Mouse (Mus musculus): ENCODE data around the gene Asphd1. TPM values are rescaled to one million over a fixed set of nuclear protein-coding genes. Genes with fewer than 3 reads are reported as not detected.
"Not testable (repeated sequence)": the region's sequence is repeated elsewhere in the genome, so short reads cannot be mapped to it uniquely, and the experiment has no call there.

Gene Asphd1
- total and polyA plus RNA-seq, 2 experiments from 2014 or later: 15.9 to 58.1 TPM

- Histone ChIP-seq H3K36me3 (ENCODE audit: insufficient read depth, low read length) (no peaks in the 10 kb centered on the region), H3K4me1 (ENCODE audit: insufficient read depth, low read length) (0 out of 2 replicates have a peak, but pooled peaks cover 3% of the 10 kb centered on the region), H3K9me3 (ENCODE audit: low read length) (no peaks in the 10 kb centered on the region), H3K9ac (replicated peaks; ENCODE audit: low read length) (no peak overlapping the region), H3K4me3 (ENCODE audit: low read length) (no peak overlapping the region), H3K27ac (no peak overlapping the region), H3K4me2 (ENCODE audit: low read depth, low read length) (no peak overlapping the region), H3K27me3 (ENCODE audit: insufficient read depth, low read length) (no peaks in the 10 kb centered on the region)
- no peak for TF ChIP-seq CTCF (IDR thresholded peaks at IDR 0.05; ENCODE audit: low read depth)
- 86% methylated on average over 2 of the region's 2 CpGs for WGBS
- DNase-seq (ENCODE audit: low spot score) (no peak), ATAC-seq (no peak)
Measured at GRCm38 (mm10) chr7:126921563-126921962, 27.8 kb downstream of the Asphd1 start.

GRCm38 (mm10) chr7:126919973-126920372 is 29.4 kb downstream of the Asphd1 start:
- 74% methylated on average over 4 of the region's 4 CpGs for WGBS

DNA sequence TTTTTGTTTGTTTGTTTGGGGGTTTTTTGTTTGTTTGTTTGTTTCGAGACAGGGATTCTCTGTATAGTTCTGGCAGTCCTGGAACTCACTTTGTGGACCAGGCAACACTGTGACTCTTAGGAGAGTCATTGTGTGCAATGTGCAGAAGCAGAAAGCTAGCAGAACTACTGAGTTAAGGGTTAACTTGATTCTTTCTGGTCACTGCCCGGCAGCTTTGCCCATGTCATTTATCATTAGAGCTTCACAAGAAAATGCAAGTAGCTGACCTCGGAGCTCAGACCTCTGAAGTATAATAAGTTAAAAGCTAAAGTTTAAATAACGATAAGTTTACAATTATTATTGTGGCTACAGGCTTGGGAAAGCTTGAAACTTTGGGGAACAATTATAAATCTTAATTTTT is 31.0 kb downstream of the Asphd1 start:
- DNase-seq (ENCODE audit: low spot score); H3K9me3 ChIP-seq (ENCODE audit: low read length); H3K27me3 ChIP-seq (ENCODE audit: insufficient read depth, low read length); H3K4me2 ChIP-seq (ENCODE audit: low read depth, low read length); H3K27ac ChIP-seq; H3K4me3 ChIP-seq (ENCODE audit: low read length); ATAC-seq; H3K9ac ChIP-seq (replicated peaks; ENCODE audit: low read length); H3K4me1 ChIP-seq (ENCODE audit: insufficient read depth, low read length); H3K36me3 ChIP-seq (ENCODE audit: insufficient read depth, low read length): not testable (repeated sequence)
- WGBS: 30% methylated on average over 4 of the region's 4 CpGs

More at GRCm38 (mm10) chr7:126919973-126920372, 29.4 kb downstream of the Asphd1 start:
- no peaks in the 10 kb centered on the region for H3K9me3 ChIP-seq (ENCODE audit: low read length)
- H3K4me1 ChIP-seq (ENCODE audit: insufficient read depth, low read length): 0 out of 2 replicates have a peak, but pooled peaks cover 3% of the 10 kb centered on the region
- no peak overlapping the region for H3K4me2 ChIP-seq (ENCODE audit: low read depth, low read length)
- no peak overlapping the region for H3K4me3 ChIP-seq (ENCODE audit: low read length)
- DNase-seq (ENCODE audit: low spot score) (no peak), ATAC-seq (no peak)
- H3K27ac ChIP-seq: no peak overlapping the region
- no peak for TF ChIP-seq CTCF (IDR thresholded peaks at IDR 0.05; ENCODE audit: low read depth)
- no peak overlapping the region for H3K9ac ChIP-seq (replicated peaks; ENCODE audit: low read length)
- H3K36me3 ChIP-seq (ENCODE audit: insufficient read depth, low read length): no peaks in the 10 kb centered on the region
- H3K27me3 ChIP-seq (ENCODE audit: insufficient read depth, low read length): no peaks in the 10 kb centered on the region

DNA sequence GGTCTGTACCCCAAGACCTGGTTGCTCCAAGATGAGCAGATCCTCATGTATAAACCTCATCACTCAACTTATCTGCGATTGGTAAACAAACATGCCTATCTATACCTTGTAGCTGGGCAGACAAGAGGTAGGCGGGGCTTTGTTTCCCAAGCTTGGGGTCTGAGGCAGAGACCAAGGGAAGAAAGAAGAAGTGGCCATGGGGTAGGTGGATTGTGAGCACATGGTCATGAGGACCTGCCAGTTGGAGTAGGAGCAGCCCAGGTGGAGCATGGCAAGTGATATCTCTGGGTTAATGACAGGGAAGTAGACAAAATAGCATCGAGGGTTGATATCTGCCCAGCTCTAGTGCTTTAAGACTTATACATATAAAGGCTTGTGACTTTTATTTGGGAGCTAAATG is 34.5 kb downstream of the Asphd1 start:
- DNase-seq (ENCODE audit: low spot score): no peak
- WGBS: 91% methylated on average over 3 of the region's 3 CpGs
- H3K4me3 ChIP-seq (ENCODE audit: low read length): no peak overlapping the region

GRCm38 (mm10) chr7:126905590-126905989 is 43.8 kb downstream of the Asphd1 start:
- Histone ChIP-seq H3K4me3 (ENCODE audit: low read length) (no peak overlapping the region), H3K4me1 (ENCODE audit: insufficient read depth, low read length) (no peaks in the 10 kb centered on the region)
- WGBS: 74% methylated on average over 3 of the region's 3 CpGs

More for the DNA sequence above, 34.5 kb downstream of the Asphd1 start:
- H3K27me3 ChIP-seq (ENCODE audit: insufficient read depth, low read length): no peaks in the 10 kb centered on the region
- H3K9me3 ChIP-seq (ENCODE audit: low read length): no peaks in the 10 kb centered on the region
- no peak overlapping the region for H3K9ac ChIP-seq (replicated peaks; ENCODE audit: low read length)
- no peaks in the 10 kb centered on the region for H3K36me3 ChIP-seq (ENCODE audit: insufficient read depth, low read length)
- no peak overlapping the region for H3K4me2 ChIP-seq (ENCODE audit: low read depth, low read length)
- no peak overlapping the region for H3K27ac ChIP-seq
- no peak for ATAC-seq
- no peaks in the 10 kb centered on the region for H3K4me1 ChIP-seq (ENCODE audit: insufficient read depth, low read length)
- no peak for TF ChIP-seq CTCF (IDR thresholded peaks at IDR 0.05; ENCODE audit: low read depth)

DNA sequence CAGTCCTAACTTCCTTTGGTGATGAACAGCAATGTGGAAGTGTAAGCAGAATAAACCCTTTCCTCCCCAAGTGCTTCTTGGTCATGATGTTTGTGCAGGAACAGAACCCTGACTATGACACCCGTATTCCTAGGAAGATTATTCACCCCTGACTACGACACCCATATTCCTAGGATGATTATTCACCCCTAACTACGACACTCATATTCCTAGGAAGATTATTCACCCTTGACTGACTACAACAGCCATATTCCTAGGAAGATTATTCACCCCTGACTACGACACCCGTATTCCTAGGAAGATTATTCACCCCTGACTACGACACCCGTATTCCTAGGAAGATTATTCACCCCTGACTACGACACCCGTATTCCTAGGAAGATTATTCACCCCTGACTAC is 49.6 kb downstream of the Asphd1 start:
- not testable (repeated sequence) for H3K27me3 ChIP-seq (ENCODE audit: insufficient read depth, low read length); H3K4me2 ChIP-seq (ENCODE audit: low read depth, low read length); H3K9ac ChIP-seq (replicated peaks; ENCODE audit: low read length); H3K27ac ChIP-seq; H3K36me3 ChIP-seq (ENCODE audit: insufficient read depth, low read length); H3K4me3 ChIP-seq (ENCODE audit: low read length); ATAC-seq; H3K9me3 ChIP-seq (ENCODE audit: low read length); H3K4me1 ChIP-seq (ENCODE audit: insufficient read depth, low read length); DNase-seq (ENCODE audit: low spot score)
- WGBS: 92% methylated on average over 7 of the region's 9 CpGs

More at GRCm38 (mm10) chr7:126905590-126905989, 43.8 kb downstream of the Asphd1 start:
- Histone ChIP-seq H3K9ac (replicated peaks; ENCODE audit: low read length) (no peak overlapping the region), H3K27ac (no peak overlapping the region), H3K9me3 (ENCODE audit: low read length) (no peaks in the 10 kb centered on the region), H3K27me3 (ENCODE audit: insufficient read depth, low read length) (no peaks in the 10 kb centered on the region), H3K36me3 (ENCODE audit: insufficient read depth, low read length) (no peaks in the 10 kb centered on the region), H3K4me2 (ENCODE audit: low read depth, low read length) (no peak overlapping the region)
- ATAC-seq (no peak), DNase-seq (ENCODE audit: low spot score) (no peak)
- TF ChIP-seq CTCF (IDR thresholded peaks at IDR 0.05; ENCODE audit: low read depth): no peak

DNA sequence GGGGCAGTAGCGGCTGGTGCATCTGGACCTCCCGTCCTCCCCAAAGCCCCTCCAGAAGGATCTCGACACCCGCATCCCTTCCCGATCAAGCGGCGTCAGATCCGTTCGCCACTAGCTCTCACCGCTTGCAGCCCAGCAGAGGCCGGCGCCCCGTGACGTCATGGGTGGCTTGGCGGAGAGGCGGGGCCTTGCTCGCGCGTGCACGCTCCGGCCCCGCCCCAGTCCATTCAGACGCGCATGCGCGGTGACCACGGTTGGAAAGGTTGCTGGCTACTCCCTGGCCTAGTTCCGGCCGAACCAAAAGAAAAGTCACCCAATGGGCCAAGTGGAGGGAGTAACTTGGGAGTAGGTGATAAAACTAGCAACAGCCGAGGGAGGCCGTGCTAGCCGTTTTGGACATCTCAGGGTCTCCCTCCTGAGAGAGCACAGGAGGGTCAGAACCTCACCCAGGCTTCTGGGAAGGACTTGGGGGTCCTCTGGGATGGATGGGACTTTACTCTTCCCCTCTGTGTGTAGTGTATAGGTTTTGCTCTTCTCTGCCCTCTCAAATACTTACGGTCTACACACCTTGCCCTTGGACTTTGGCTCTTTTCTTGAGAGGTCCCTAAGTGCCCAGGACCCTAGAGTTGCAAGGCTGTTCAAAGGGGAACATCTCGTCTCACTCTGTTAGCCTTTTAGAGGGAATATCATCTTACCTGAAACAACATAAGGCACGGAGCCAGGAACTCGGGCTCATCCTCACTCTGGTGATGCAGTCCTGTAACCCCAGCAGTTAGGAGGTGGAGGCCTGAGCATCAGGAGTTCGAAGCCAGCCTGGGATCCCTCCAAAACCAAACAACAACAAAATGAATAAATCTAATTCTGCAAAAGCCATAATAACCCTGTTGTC is 51.0 kb downstream of the Asphd1 start:
- no peaks in the 10 kb centered on the region for H3K36me3 ChIP-seq (ENCODE audit: insufficient read depth, low read length)
- H3K4me2 ChIP-seq (ENCODE audit: low read depth, low read length): peak overlapping the region; percentile 71
- H3K4me1 ChIP-seq (ENCODE audit: insufficient read depth, low read length): peaks cover 9% of the 10 kb centered on the region; the same call in 1 of the 2 replicates
- H3K9me3 ChIP-seq (ENCODE audit: low read length): no peaks in the 10 kb centered on the region
- DNase-seq (ENCODE audit: low spot score) (peak; percentile 97), ATAC-seq (peak; percentile 97)
- H3K27ac ChIP-seq: peak overlapping the region; percentile 84
- H3K4me3 ChIP-seq (ENCODE audit: low read length): peak overlapping the region; percentile 48
- 12% methylated on average over 37 of the region's 37 CpGs for WGBS
- TF ChIP-seq CTCF (IDR thresholded peaks at IDR 0.05; ENCODE audit: low read depth): no peak
- H3K9ac ChIP-seq (replicated peaks; ENCODE audit: low read length): peak overlapping the region; percentile 69
- no peaks in the 10 kb centered on the region for H3K27me3 ChIP-seq (ENCODE audit: insufficient read depth, low read length)

Data from hindbrain, postnatal 0 days (tissue).